Mouse (Mus musculus) thymus, adult 2 months (tissue): ENCODE results near the gene Cxcr5. TPM values are rescaled to one million over a fixed set of nuclear protein-coding genes. Genes with fewer than 3 reads are reported as not detected.

Experiments used
- DNase-seq: peaks from one replicate; pipeline ENCODE4 v3.0.0; 2021
- H3K27ac ChIP-seq: fragments of 200-500 bp; 2 replicates; pipeline ENCODE4 v1.5.1; 2012; ENCODE audit warnings: low read length, control low read depth; ENCODE audit not compliant: control insufficient read depth, insufficient read depth
- H3K27me3 ChIP-seq: fragments of 200-500 bp; 2 replicates; pipeline ENCODE4 v1.6.1; 2012; ENCODE audit warnings: mild to moderate bottlenecking, low read length, moderate library complexity, mixed read lengths; ENCODE audit not compliant: control insufficient read depth, insufficient read depth
- H3K36me3 ChIP-seq: fragments of 200-500 bp; 2 replicates; pipeline ENCODE4 v1.6.1; 2012; ENCODE audit warnings: mild to moderate bottlenecking, low read length, moderate library complexity; ENCODE audit not compliant: control insufficient read depth, insufficient read depth
- H3K4me1 ChIP-seq: fragments of 200-500 bp; replicated peaks from 2 replicates; pipeline ENCODE4 v1.6.1; 2012; ENCODE audit warnings: low read length; ENCODE audit not compliant: control insufficient read depth, insufficient read depth
- H3K4me3 ChIP-seq: fragments of 200-500 bp; 2 replicates; pipeline ENCODE4 v1.5.1; 2012; ENCODE audit warnings: mild to moderate bottlenecking, low read length, control low read depth, moderate library complexity; ENCODE audit not compliant: control insufficient read depth, insufficient read depth
- CTCF ChIP-seq: fragments of 200-500 bp; IDR thresholded peaks from 2 replicates; pipeline ENCODE4 v1.5.1; 2012; ENCODE audit warnings: mild to moderate bottlenecking, control low read depth, low read length, moderate library complexity, borderline replicate concordance; ENCODE audit not compliant: control insufficient read depth, poor library complexity, insufficient read depth; ENCODE audit errors: extremely low read depth
- POLR2A ChIP-seq: fragments of 200-500 bp; IDR thresholded peaks from 2 replicates; pipeline ENCODE4 v1.6.1; 2012; ENCODE audit warnings: mild to moderate bottlenecking, low read length, control low read depth, moderate library complexity; ENCODE audit not compliant: control insufficient read depth, poor library complexity, insufficient read depth; ENCODE audit errors: extremely low read depth
- WGBS: fragments of 180-500 bp; shearing (Covaris S2); methylation state at CpG from one replicate; pipeline ENCODE4 v1.1.7; 2018; 5-methylcytosine and 5-hydroxymethylcytosine counted together
- polyA plus RNA-seq: library from polyadenylated mRNA; depleted of rRNA; stranded (reverse); fragments of >200 nt; gene quantifications from 2 replicates; pipeline ENCODE4 v1.2.3, GENCODE M21; 2012

Gene Cxcr5
- polyA plus RNA-seq, 1 experiment, result 7.7 TPM

DNA sequence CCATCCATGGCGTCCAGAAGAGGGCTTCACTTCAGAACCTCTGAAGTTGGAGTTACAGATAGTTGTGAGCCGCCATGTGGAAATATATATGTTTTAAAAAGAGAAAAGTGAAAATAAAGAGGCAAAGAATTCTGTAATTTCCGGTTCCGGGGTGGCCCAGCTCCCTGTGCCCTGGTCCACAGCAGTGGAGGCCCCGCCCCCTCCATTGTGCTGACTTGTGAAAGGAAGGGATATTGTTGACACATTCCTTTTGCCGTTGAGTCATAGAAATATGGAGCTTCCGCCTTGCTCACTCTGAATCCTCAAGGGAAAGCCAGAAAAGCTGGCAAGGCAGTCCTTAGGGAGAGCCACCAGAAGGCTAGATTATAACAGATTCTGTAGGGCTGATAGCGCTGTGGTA lies 9.5 kb downstream of the Cxcr5 start:
- no peaks in the 10 kb centered on the region for H3K4me1 ChIP-seq
- no peak overlapping the region for H3K4me3 ChIP-seq
- no peaks in the 10 kb centered on the region for H3K36me3 ChIP-seq
- H3K27ac ChIP-seq, result no peak overlapping the region
- no peak for DNase-seq
- TF ChIP-seq CTCF (no peak), POLR2A (no peak)
- no peaks in the 10 kb centered on the region for H3K27me3 ChIP-seq
- WGBS, result 90% methylated on average over 8 of the region's 8 CpGs

DNA sequence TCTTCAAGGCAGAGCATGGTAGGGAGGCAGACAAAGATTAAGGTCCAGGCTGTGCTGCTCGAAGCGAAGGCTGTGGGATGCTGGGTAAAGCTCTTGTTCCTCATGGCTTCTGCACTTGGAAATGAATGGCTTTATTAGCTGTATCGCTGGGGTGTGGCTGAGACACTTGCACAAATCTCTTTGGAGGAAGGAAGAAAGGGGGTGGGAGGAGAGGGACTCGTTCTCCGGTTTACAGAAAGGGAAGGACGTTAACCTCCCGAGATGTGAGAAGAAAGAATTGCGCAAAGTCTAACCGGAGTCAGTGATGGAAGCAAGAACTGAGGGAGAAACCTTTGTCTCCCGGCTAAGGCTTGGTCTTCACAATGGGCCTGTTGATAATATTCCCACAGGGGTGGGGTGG lies 10.5 kb downstream of the Cxcr5 start:
- TF ChIP-seq POLR2A (no peak), CTCF (no peak)
- Histone ChIP-seq H3K27me3 (no peaks in the 10 kb centered on the region), H3K4me3 (no peak overlapping the region), H3K27ac (no peak overlapping the region), H3K36me3 (no peaks in the 10 kb centered on the region), H3K4me1 (no peaks in the 10 kb centered on the region)
- no peak for DNase-seq
- WGBS, result 62% methylated on average over 10 of the region's 10 CpGs

DNA sequence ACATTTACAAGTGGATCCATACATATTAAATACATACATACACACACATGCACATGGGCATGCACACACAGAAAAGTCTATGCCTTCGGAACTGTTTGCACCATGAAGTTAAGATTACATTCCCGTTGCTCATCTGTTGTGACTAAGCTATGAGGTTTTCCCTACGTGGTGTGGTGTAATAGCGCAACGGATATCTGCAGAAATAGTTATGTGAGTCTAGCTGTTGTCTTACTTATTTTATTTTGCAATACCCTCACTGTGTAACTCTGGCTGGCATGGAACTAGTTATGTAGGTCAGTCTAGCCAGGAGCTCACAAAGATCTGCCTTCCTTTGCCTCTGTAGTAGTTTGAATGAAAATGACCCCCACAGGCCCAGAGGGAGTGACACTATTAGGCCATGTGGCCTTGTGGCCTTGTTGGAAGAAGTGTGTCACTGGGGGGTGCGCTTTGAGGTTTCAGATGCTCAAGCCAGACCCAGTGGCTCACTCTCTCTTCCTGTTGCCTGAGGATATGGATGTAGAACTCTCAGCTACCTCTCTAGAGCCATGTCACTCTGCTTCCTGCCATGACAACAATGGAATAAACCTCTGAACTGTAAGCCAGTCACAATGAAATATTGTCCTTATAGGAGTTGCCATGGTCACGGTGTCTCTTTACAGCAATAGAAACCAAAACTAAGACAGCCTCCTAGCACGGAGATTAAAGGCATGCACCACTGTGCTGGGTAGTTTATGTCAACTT lies 13.1 kb downstream of the Cxcr5 start:
- Histone ChIP-seq H3K27ac (no peak overlapping the region), H3K4me3 (no peak overlapping the region), H3K36me3 (no peaks in the 10 kb centered on the region), H3K27me3 (no peaks in the 10 kb centered on the region), H3K4me1 (no peaks in the 10 kb centered on the region)
- TF ChIP-seq POLR2A, result no peak
- no peak for DNase-seq
- WGBS, result 96% methylated on average over 8 of the region's 8 CpGs

DNA sequence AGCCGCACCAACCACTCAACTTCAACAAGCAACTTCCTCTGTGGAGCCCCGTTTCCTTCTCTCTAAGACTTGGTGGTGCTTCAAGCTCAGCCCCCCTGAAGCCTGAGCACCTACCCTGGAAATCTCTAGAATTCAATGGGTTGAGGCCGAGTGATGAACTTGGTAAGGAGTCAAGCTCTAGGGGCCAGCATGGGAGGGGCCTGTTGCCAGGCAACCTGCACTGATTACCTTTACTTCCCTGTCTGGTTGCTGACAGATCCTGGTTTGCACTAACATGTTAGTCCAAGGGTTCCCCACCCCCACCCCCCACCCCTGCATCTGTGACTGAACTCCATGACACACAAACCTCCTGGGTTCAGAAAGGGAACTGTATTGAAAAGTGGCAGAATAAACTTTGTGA lies 16.7 kb downstream of the Cxcr5 start:
- WGBS, result 52% methylated on average over 3 of the region's 3 CpGs
- H3K36me3 ChIP-seq, result no peaks in the 10 kb centered on the region
- no peak overlapping the region for H3K27ac ChIP-seq
- DNase-seq, result no peak
- no peaks in the 10 kb centered on the region for H3K27me3 ChIP-seq
- no peak for TF ChIP-seq POLR2A
- no peak for TF ChIP-seq CTCF
- H3K4me3 ChIP-seq, result no peak overlapping the region
- peaks cover 1% of the 10 kb centered on the region for H3K4me1 ChIP-seq

DNA sequence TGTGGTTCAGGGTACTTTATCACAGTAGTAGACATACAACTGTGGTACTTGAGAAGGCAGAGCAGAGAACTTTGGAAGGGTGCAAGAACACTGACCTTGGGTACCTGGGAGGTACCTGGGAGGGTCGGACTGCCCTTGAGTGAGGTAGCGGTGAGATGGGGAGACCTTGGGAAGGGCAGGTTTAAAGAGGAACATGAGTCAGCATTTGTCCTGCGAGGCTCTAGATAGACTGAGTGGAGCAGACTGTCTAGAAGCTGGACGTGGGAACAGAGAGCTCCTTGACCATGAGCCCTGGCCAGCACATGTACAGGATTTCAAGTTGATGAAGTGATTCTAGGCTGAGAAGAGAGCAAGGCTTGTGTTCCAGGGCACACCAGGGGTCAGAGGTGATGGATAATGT lies 19.3 kb downstream of the Cxcr5 start:
- WGBS, result 77% methylated on average over 4 of the region's 4 CpGs
- Histone ChIP-seq H3K36me3 (no peaks in the 10 kb centered on the region), H3K27ac (no peak overlapping the region), H3K27me3 (no peaks in the 10 kb centered on the region), H3K4me1 (peaks cover 27% of the 10 kb centered on the region), H3K4me3 (no peak overlapping the region)
- TF ChIP-seq POLR2A, result no peak
- TF ChIP-seq CTCF, result no peak
- DNase-seq, result no peak

DNA sequence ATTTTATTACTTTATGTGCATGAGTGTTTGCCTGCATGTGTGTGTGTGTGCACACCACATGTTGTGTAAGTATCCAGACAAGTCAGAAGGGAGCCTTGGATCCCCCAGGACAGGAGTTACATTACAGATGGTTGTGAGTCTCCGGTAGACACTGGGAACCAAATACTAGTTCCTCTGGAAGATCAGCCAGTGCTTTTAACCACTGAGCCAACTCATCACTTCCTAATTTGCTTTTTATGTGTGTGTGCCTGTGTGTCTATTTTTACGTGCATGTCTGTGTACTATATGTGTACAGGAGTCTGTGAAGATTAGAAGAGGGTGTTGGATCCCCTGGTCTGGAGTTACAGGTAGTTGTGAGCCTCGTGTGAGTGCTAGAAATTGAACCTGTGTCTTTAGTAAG lies 21.0 kb downstream of the Cxcr5 start:
- TF ChIP-seq POLR2A, result no peak
- no peak for TF ChIP-seq CTCF
- H3K27me3 ChIP-seq, result no peaks in the 10 kb centered on the region
- H3K27ac ChIP-seq, result no peak overlapping the region
- no peak for DNase-seq
- no peak overlapping the region for H3K4me3 ChIP-seq
- peaks cover 33% of the 10 kb centered on the region for H3K4me1 ChIP-seq
- H3K36me3 ChIP-seq, result no peaks in the 10 kb centered on the region
- 33% methylated on average over 3 of the region's 3 CpGs for WGBS

DNA sequence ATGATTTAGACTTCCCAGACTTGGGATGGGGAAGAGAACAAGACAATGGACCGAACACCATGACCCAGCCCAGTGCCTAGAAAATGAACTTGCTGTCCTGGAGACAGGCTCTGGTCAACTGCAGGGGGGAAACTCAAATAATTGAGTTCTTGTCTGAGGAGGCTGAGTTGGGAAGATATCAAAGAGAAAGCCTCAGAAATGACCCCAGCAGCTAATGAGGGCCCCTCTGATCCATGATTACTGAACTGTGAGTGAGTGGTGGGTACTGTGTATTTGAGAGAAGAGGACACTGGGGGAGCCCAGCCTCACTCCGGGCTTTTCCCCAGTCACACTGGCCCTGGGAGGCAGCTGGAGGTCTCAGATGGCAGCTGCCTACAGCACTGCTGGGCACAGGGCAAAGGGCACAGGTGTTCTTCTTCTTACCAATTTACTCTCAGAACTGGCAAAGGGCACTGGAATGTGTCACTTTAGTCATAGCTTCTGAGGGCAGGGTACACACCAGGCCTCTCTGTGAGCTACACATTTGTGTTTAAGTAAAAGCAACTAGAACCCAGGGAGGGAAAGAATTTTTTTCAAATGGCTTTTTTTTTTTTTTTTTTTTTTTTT lies 21.8 kb downstream of the Cxcr5 start:
- peak; percentile 42 for DNase-seq
- Histone ChIP-seq H3K27ac (0 out of 2 replicates have a peak overlapping the region, but pooled peaks have one; percentile 0), H3K4me3 (no peak overlapping the region), H3K36me3 (no peaks in the 10 kb centered on the region), H3K4me1 (peaks cover 33% of the 10 kb centered on the region), H3K27me3 (no peaks in the 10 kb centered on the region)
- WGBS, result 63% methylated on average over 2 of the region's 2 CpGs
- TF ChIP-seq POLR2A, result no peak
